In genomic region chr5:114047182-114047581, GRCm38 (mm10) we compare ENCODE assay signal across 38 mouse cellular contexts. TPM values are rescaled to one million over a fixed set of nuclear protein-coding genes. Genes with fewer than 3 reads are reported as not detected.
DNase-seq lines count a peak whose midpoint lies in the region; ATAC-seq and TF ChIP-seq lines count a peak whose summit lies in the region.
"Had no signal": no experiment of that assay in that cellular context is flagged by ENCODE, and none has a peak within 500 bp of the region (broad histone marks: within the 10 kb centered on the region; RNA-seq: fewer than 3 reads in every experiment).

No protein-coding gene starts in this region.

- H3K27ac ChIP-seq in gastrocnemius, adult 2 months: no peak overlapping the region
- no peak overlapping the region for H3K27ac ChIP-seq in midbrain, postnatal 0 days (ENCODE audit: low read depth, low read length)
- no peak overlapping the region for H3K27ac ChIP-seq in midbrain, embryonic 13.5 days
- no peak overlapping the region for H3K27ac ChIP-seq in MEL (ENCODE audit: control insufficient read depth, low read depth, low read length)
- H3K27ac ChIP-seq: embryonic facial prominence, embryonic 10.5 days; embryonic facial prominence, embryonic 15.5 days; forebrain, embryonic 13.5 days; heart, embryonic 10.5 days; heart, embryonic 15.5 days; hindbrain, embryonic 12.5 days; liver, embryonic 14.5 days; macrophage; neural tube, embryonic 15.5 days had no signal

- peaks cover 31% of the 10 kb centered on the region for H3K36me3 ChIP-seq in midbrain, postnatal 0 days (ENCODE audit: insufficient read depth, low read length)
- peaks cover 50% of the 10 kb centered on the region for H3K36me3 ChIP-seq in midbrain, embryonic 13.5 days
- peaks cover 0 to under 1% of the 10 kb centered on the region in 2 experiments; a peak in 1 of 4 replicates for H3K36me3 ChIP-seq in MEL (ENCODE audit: control insufficient read depth in 1 of 2, insufficient read depth in 2 of 2, low read length in 2 of 2)
- H3K36me3 ChIP-seq: embryonic facial prominence, embryonic 10.5 days; embryonic facial prominence, embryonic 15.5 days; G1E; heart, embryonic 10.5 days; heart, embryonic 15.5 days had no signal

- H3K27me3 ChIP-seq in midbrain, postnatal 0 days (ENCODE audit: insufficient read depth, low read length): no peaks in the 10 kb centered on the region
- no peaks in the 10 kb centered on the region for H3K27me3 ChIP-seq in midbrain, embryonic 13.5 days
- H3K27me3 ChIP-seq in MEL (ENCODE audit: control insufficient read depth in 1 of 2, insufficient read depth in 2 of 2, low read length in 2 of 2): no peaks in the 10 kb centered on the region
- H3K27me3 ChIP-seq: forebrain, embryonic 13.5 days; neural tube, embryonic 15.5 days had no signal

- peak; percentile 81 for TF ChIP-seq RAD21 in MEL (IDR thresholded peaks at IDR 0.05; ENCODE audit: low read depth, low read length)

- TF ChIP-seq CTCF in gastrocnemius, adult 2 months (IDR thresholded peaks at IDR 0.05): peak; percentile 53
- peak; percentile 23 for TF ChIP-seq CTCF in midbrain, postnatal 0 days (IDR thresholded peaks at IDR 0.05)
- TF ChIP-seq CTCF in MEL (IDR thresholded peaks at IDR 0.05 in 2 of 3, conservative IDR thresholded peaks at IDR 0.05 in 1 of 3; ENCODE audit: control insufficient read depth in 1 of 3, insufficient read depth in 1 of 3, low read depth in 2 of 3, low read length in 3 of 3, poor library complexity in 1 of 3, severe bottlenecking in 1 of 3): peak; percentile 14 to 85 (median 76); a peak in 4 of 6 replicates

- no peak for ATAC-seq in midbrain, postnatal 0 days (ENCODE audit: low FRiP score)
- no peak for ATAC-seq in midbrain, embryonic 13.5 days
- ATAC-seq in frontal cortex, adult (ENCODE audit: low TSS enrichment): no peak
- ATAC-seq: CD4-positive, CD25-positive, alpha-beta regulatory T cell, adult 4 months; forebrain, embryonic 13.5 days; intestine, embryonic 16.5 days had no signal

- TF ChIP-seq EP300 in MEL (IDR thresholded peaks at IDR 0.05; ENCODE audit: low read depth in 1 of 2, low read length in 2 of 2): no peak

- TF ChIP-seq POLR2A in MEL (IDR thresholded peaks at IDR 0.05; ENCODE audit: control insufficient read depth in 1 of 2, insufficient read depth in 1 of 2, low read depth in 1 of 2, low read length in 2 of 2, poor library complexity in 1 of 2): no peak

- H3K4me3 ChIP-seq in gastrocnemius, adult 2 months: no peak overlapping the region
- no peak overlapping the region for H3K4me3 ChIP-seq in midbrain, postnatal 0 days (ENCODE audit: low read depth, low read length)
- H3K4me3 ChIP-seq in midbrain, embryonic 13.5 days (replicated peaks): no peak overlapping the region
- no peak overlapping the region for H3K4me3 ChIP-seq in MEL (ENCODE audit: control insufficient read depth in 1 of 2, insufficient read depth in 1 of 2, low read depth in 2 of 2, low read length in 2 of 2)
- H3K4me3 ChIP-seq: embryonic facial prominence, embryonic 10.5 days; embryonic facial prominence, embryonic 15.5 days; forebrain, embryonic 13.5 days; heart, embryonic 10.5 days; heart, embryonic 15.5 days; hindbrain, embryonic 12.5 days; neural tube, embryonic 15.5 days had no signal

- H3K4me1 ChIP-seq in midbrain, postnatal 0 days (ENCODE audit: insufficient read depth, low read length): no peaks in the 10 kb centered on the region
- H3K4me1 ChIP-seq in midbrain, embryonic 13.5 days (replicated peaks): peaks cover 10% of the 10 kb centered on the region; the same call in 1 of the 2 replicates
- H3K4me1 ChIP-seq in MEL (ENCODE audit: control insufficient read depth in 1 of 2, insufficient read depth in 2 of 2, low read length in 2 of 2): no peaks in the 10 kb centered on the region

- 89% methylated on average over 5 of the region's 5 CpGs for WGBS in midbrain, postnatal 0 days
- 78% methylated on average over 5 of the region's 5 CpGs for WGBS in midbrain, embryonic 13.5 days

- H3K9ac ChIP-seq in midbrain, postnatal 0 days (replicated peaks; ENCODE audit: low read length, poor library complexity, severe bottlenecking): no peak overlapping the region
- H3K9ac ChIP-seq in midbrain, embryonic 13.5 days (replicated peaks): no peak overlapping the region
- H3K9ac ChIP-seq in MEL (ENCODE audit: control insufficient read depth, low read depth, low read length, poor library complexity, severe bottlenecking): no peak overlapping the region
- H3K9ac ChIP-seq: embryonic facial prominence, embryonic 15.5 days; forebrain, embryonic 13.5 days; heart, embryonic 15.5 days; hindbrain, embryonic 12.5 days; liver, embryonic 14.5 days; neural tube, embryonic 15.5 days had no signal

- no peak for DNase-seq in gastrocnemius, adult 2 months
- DNase-seq in gastrocnemius, adult 18-20 months (ENCODE audit: low spot score): no peak
- DNase-seq in midbrain, postnatal 0 days (ENCODE audit: low spot score): no peak
- DNase-seq in MEL (ENCODE audit: low read depth, low spot score): peak; percentile 44
- peak; percentile 47 for DNase-seq in ZHBTc4 (ENCODE audit: low read depth, low spot score)
- no peak for DNase-seq in thymus, adult 18-20 months
- DNase-seq: adrenal gland, postnatal 25 days; cerebellum, adult 18-20 months; gastrocnemius, postnatal 10 days; kidney, adult 8-10 months; kidney, postnatal 14 days; liver; lung, adult 2 months; lung, postnatal 10 days; midbrain, embryonic 14.5 days; right cerebral cortex, adult 18-20 months; spleen, adult 18-20 months; thymus, postnatal 25 days had no signal

- H3K9me3 ChIP-seq in midbrain, postnatal 0 days (ENCODE audit: low read length): no peaks in the 10 kb centered on the region
- H3K9me3 ChIP-seq in midbrain, embryonic 13.5 days: no peaks in the 10 kb centered on the region
- no peaks in the 10 kb centered on the region for H3K9me3 ChIP-seq in MEL (replicated peaks; ENCODE audit: insufficient read depth, low read length)
- H3K9me3 ChIP-seq: embryonic facial prominence, embryonic 10.5 days; embryonic facial prominence, embryonic 15.5 days; forebrain, embryonic 13.5 days; G1E; heart, embryonic 10.5 days; heart, embryonic 15.5 days; hindbrain, embryonic 12.5 days; neural tube, embryonic 15.5 days had no signal

- intact Hi-C loops in gastrocnemius, adult 2 months (cut with DNase I): loop anchor here (5.0 kb wide), 2 partner anchors 90 to 190 kb away; no protein-coding TSS in a partner anchor

- no peak overlapping the region for H3K4me2 ChIP-seq in midbrain, postnatal 0 days (ENCODE audit: low read depth, low read length, poor library complexity, severe bottlenecking)
- H3K4me2 ChIP-seq in midbrain, embryonic 13.5 days (replicated peaks): no peak overlapping the region
- H3K4me2 ChIP-seq: embryonic facial prominence, embryonic 15.5 days; forebrain, embryonic 13.5 days; heart, embryonic 15.5 days; hindbrain, embryonic 12.5 days; neural tube, embryonic 15.5 days had no signal

- H3K79me2 ChIP-seq in MEL (ENCODE audit: control insufficient read depth, insufficient read depth, low read length, poor library complexity): no peaks in the 10 kb centered on the region

TF ChIP-seq in MEL, 35 proteins besides CTCF, POLR2A, EP300 and RAD21:
- peak; percentile 50; the same call in 1 of the 2 replicates for TF ChIP-seq ZC3H11A (IDR thresholded peaks at IDR 0.05; ENCODE audit: low read depth, low read length)
- TF ChIP-seq GATA1 (IDR thresholded peaks at IDR 0.05; ENCODE audit: low read depth, low read length): no peak
- peak; percentile 58 for TF ChIP-seq SMC3 (IDR thresholded peaks at IDR 0.05; ENCODE audit: low read depth, low read length)

RNA-seq across cellular contexts. Expression of gene Usp30, which starts 18.1 kb away (rescaled TPM):
- total RNA-seq in gastrocnemius, adult 2 months (2021): 1 to 10 TPM; 8.4 to 9.3 TPM
- total RNA-seq in gastrocnemius, adult 18-20 months (2021): 1 to 10 TPM; 7.2 to 8.2 TPM
- total RNA-seq in midbrain, postnatal 0 days (2014; rRNA removed): 45.3 and 56.3 TPM in 2 replicates
- 19.3 and 20.6 TPM in 2 replicates for polyA plus RNA-seq in midbrain, postnatal 0 days (2015; fragmentation: Nextera tagmentation; extraction: Ambion mirVana)
- polyA plus RNA-seq in midbrain, embryonic 13.5 days (2015; fragmentation: Nextera tagmentation; extraction: Ambion mirVana): 16.7 and 19.0 TPM in 2 replicates
- total RNA-seq in MEL (2012; rRNA removed): 11.9 and 12.8 TPM in 2 replicates
- polyA plus RNA-seq in MEL (2012; ENCODE audit: insufficient read depth in 1 of 2, insufficient read length in 2 of 2, low read depth in 1 of 2, low replicate concordance in 2 of 2, missing spikeins in 1 of 2): 10 to 100 TPM in 1 of 2 experiments, not detected in 1; 21.1 TPM

RNA-seq across cellular contexts. Expression of gene Dao, which starts 43.7 kb away (rescaled TPM):
- not detected for total RNA-seq in gastrocnemius, adult 2 months (2021)
- not detected for total RNA-seq in gastrocnemius, adult 18-20 months (2021)
- not detected in 2 replicates for total RNA-seq in midbrain, postnatal 0 days (2014; rRNA removed)
- 0.09 TPM in 1 of 2 replicates, not detected in the other for polyA plus RNA-seq in midbrain, postnatal 0 days (2015; fragmentation: Nextera tagmentation; extraction: Ambion mirVana)
- not detected in 2 replicates for polyA plus RNA-seq in midbrain, embryonic 13.5 days (2015; fragmentation: Nextera tagmentation; extraction: Ambion mirVana)
- not detected in 2 replicates for total RNA-seq in MEL (2012; rRNA removed)
- polyA plus RNA-seq in MEL (2012; ENCODE audit: insufficient read depth in 1 of 2, insufficient read length in 2 of 2, low read depth in 1 of 2, low replicate concordance in 2 of 2, missing spikeins in 1 of 2): under 1 TPM in 1 of 2 experiments, not detected in 1; 0.04 TPM
- total RNA-seq: adrenal gland, postnatal 25 days; G1E; gastrocnemius, postnatal 10 days; heart, postnatal 25 days; layer of hippocampus, adult 18-20 months; layer of hippocampus, postnatal 25 days; left cerebral cortex, postnatal 14 days; megakaryocyte-erythroid progenitor cell, adult 5-6 weeks had no signal
- polyA plus RNA-seq: embryonic facial prominence, embryonic 10.5 days; embryonic facial prominence, embryonic 15.5 days; forebrain, embryonic 13.5 days; G1E; heart, embryonic 10.5 days; heart, embryonic 15.5 days; hindbrain, embryonic 12.5 days; limb, embryonic 11.5 days; liver, embryonic 14.5 days; macrophage; midbrain, embryonic 14.5 days; neural tube, embryonic 15.5 days had no signal

RNA-seq across cellular contexts. Expression of gene Svop, which starts 44.2 kb away (rescaled TPM):
- total RNA-seq in gastrocnemius, adult 2 months (2021): not detected
- not detected for total RNA-seq in gastrocnemius, adult 18-20 months (2021)
- total RNA-seq in midbrain, postnatal 0 days (2014; rRNA removed): 175 and 176 TPM in 2 replicates
- polyA plus RNA-seq in midbrain, postnatal 0 days (2015; fragmentation: Nextera tagmentation; extraction: Ambion mirVana): 105 and 109 TPM in 2 replicates
- polyA plus RNA-seq in midbrain, embryonic 13.5 days (2015; fragmentation: Nextera tagmentation; extraction: Ambion mirVana): 79.3 and 82.7 TPM in 2 replicates
- not detected in 2 replicates for total RNA-seq in MEL (2012; rRNA removed)
- polyA plus RNA-seq in MEL (2012; ENCODE audit: insufficient read depth in 1 of 2, insufficient read length in 2 of 2, low read depth in 1 of 2, low replicate concordance in 2 of 2, missing spikeins in 1 of 2): not detected
- total RNA-seq: heart, postnatal 25 days; megakaryocyte-erythroid progenitor cell, adult 5-6 weeks had no signal
- polyA plus RNA-seq: CD4-positive, CD25-positive, alpha-beta regulatory T cell, adult 4 months; G1E; heart, embryonic 15.5 days; liver, embryonic 14.5 days; lung, adult 2 months; macrophage had no signal

RNA-seq across cellular contexts. Expression of gene Ssh1, which starts 53.5 kb away (rescaled TPM):
- 1 to 10 TPM; 6.1 to 7.2 TPM for total RNA-seq in gastrocnemius, adult 2 months (2021)
- 1 to 10 TPM; 7.2 to 7.7 TPM for total RNA-seq in gastrocnemius, adult 18-20 months (2021)
- 14.0 and 14.3 TPM in 2 replicates for total RNA-seq in midbrain, postnatal 0 days (2014; rRNA removed)
- 9.8 and 12.4 TPM in 2 replicates for polyA plus RNA-seq in midbrain, postnatal 0 days (2015; fragmentation: Nextera tagmentation; extraction: Ambion mirVana)
- 14.3 and 17.2 TPM in 2 replicates for polyA plus RNA-seq in midbrain, embryonic 13.5 days (2015; fragmentation: Nextera tagmentation; extraction: Ambion mirVana)
- total RNA-seq in MEL (2012; rRNA removed): 2.3 and 4.0 TPM in 2 replicates
- polyA plus RNA-seq in MEL (2012; ENCODE audit: insufficient read depth in 1 of 2, insufficient read length in 2 of 2, low read depth in 1 of 2, low replicate concordance in 2 of 2, missing spikeins in 1 of 2): 1 to 10 TPM in 1 of 2 experiments, not detected in 1; 6.8 TPM

Comparison
In these comparisons a context has a peak if more than half of its experiments do, and no peak if none do; other contexts are left out.
1. DNase-seq: peak in MEL (single experiment) and ZHBTc4 (single experiment); none in gastrocnemius, adult 2 months (single experiment), gastrocnemius, adult 18-20 months (single experiment), midbrain, postnatal 0 days (single experiment) and thymus, adult 18-20 months (0 of 2).
2. CTCF ChIP-seq: peak in every context shown above with its lines; median percentile 76 in MEL; 53 in gastrocnemius, adult 2 months; 23 in midbrain, postnatal 0 days.
3. RNA of gene Svop, which starts 44.2 kb away (total RNA-seq): 175 to 176 TPM in midbrain, postnatal 0 days; not detected in gastrocnemius, adult 2 months, not detected in gastrocnemius, adult 18-20 months and not detected in MEL; every median in the first group is over 100 times any median in the second.